Mouse (Mus musculus) kidney, adult 2 months (tissue): ENCODE data around the gene Zap70. TPM values are rescaled to one million over a fixed set of nuclear protein-coding genes. Genes with fewer than 3 reads are reported as not detected.

Experiments
- DNase-seq: peaks from one replicate; pipeline ENCODE4 v3.0.0; 2021
- H3K27ac ChIP-seq: fragments of 200-500 bp; 2 replicates; pipeline ENCODE4 v1.5.1; 2012; ENCODE audit warnings: low read depth, low read length, control low read depth, inconsistent platforms; ENCODE audit not compliant: insufficient read depth
- H3K27me3 ChIP-seq: fragments of 200-500 bp; replicated peaks from 2 replicates; pipeline ENCODE4 v1.6.1; 2012; ENCODE audit warnings: mild to moderate bottlenecking, moderate library complexity, low read length, inconsistent platforms; ENCODE audit not compliant: control insufficient read depth, insufficient read depth
- H3K36me3 ChIP-seq: fragments of 200-500 bp; 2 replicates; pipeline ENCODE4 v1.6.1; 2012; ENCODE audit warnings: mild to moderate bottlenecking, moderate library complexity, low read length, inconsistent platforms; ENCODE audit not compliant: control insufficient read depth, insufficient read depth
- H3K4me1 ChIP-seq: fragments of 200-500 bp; 2 replicates; pipeline ENCODE4 v1.6.1; 2011; ENCODE audit warnings: low read length; ENCODE audit not compliant: control insufficient read depth, insufficient read depth
- H3K4me3 ChIP-seq: fragments of 200-500 bp; 2 replicates; pipeline ENCODE4 v1.5.1; 2011; ENCODE audit warnings: mild to moderate bottlenecking, low read depth, low read length, control low read depth; ENCODE audit not compliant: insufficient read depth
- CTCF ChIP-seq: fragments of 200-500 bp; conservative IDR thresholded peaks from 2 replicates; pipeline ENCODE4 v1.5.1; 2011; ENCODE audit warnings: low read depth, mild to moderate bottlenecking, control low read depth, low read length, moderate library complexity, mixed read lengths; ENCODE audit not compliant: insufficient read depth, insufficient read length
- POLR2A ChIP-seq: fragments of 200-500 bp; IDR thresholded peaks from one replicate; pipeline ENCODE4 v1.6.1; 2011; ENCODE audit warnings: low read depth, low read length, control low read depth
- WGBS: fragments of 180-500 bp; shearing (Covaris S2); methylation state at CpG from one replicate; pipeline ENCODE4 v1.1.7; 2018; 5-methylcytosine and 5-hydroxymethylcytosine counted together
- polyA plus RNA-seq: library from polyadenylated mRNA; depleted of rRNA; stranded (reverse); fragments of >200 nt; gene quantifications from 2 replicates; pipeline ENCODE4 v1.2.3, GENCODE M21; 2012

The Zap70 gene
- polyA plus RNA-seq, 1 experiment = 3.2 TPM

GRCm38 (mm10) chr1:36772198-36772934 lies 10.8 kb downstream of the Zap70 start:
- DNase-seq = no peak
- Histone ChIP-seq H3K4me1 (no peaks in the 10 kb centered on the region), H3K27ac (no peak overlapping the region), H3K4me3 (no peak overlapping the region), H3K27me3 (no peaks in the 10 kb centered on the region), H3K36me3 (no peaks in the 10 kb centered on the region)
- WGBS = 81% methylated on average over 9 of the region's 9 CpGs
- TF ChIP-seq CTCF = no peak
- TF ChIP-seq POLR2A = no peak

GRCm38 (mm10) chr1:36780793-36781192 lies 19.2 kb downstream of the Zap70 start:
- DNase-seq = peak; percentile 64
- 61% methylated on average over 13 of the region's 13 CpGs for WGBS
- Histone ChIP-seq H3K27ac (no peak overlapping the region), H3K4me1 (0 out of 2 replicates have a peak, but pooled peaks cover 3% of the 10 kb centered on the region), H3K27me3 (no peaks in the 10 kb centered on the region), H3K36me3 (no peaks in the 10 kb centered on the region), H3K4me3 (no peak overlapping the region)
- TF ChIP-seq POLR2A (no peak), CTCF (no peak)

GRCm38 (mm10) chr1:36782476-36782875 lies 20.9 kb downstream of the Zap70 start:
- DNase-seq = no peak
- Histone ChIP-seq H3K27ac (no peak overlapping the region), H3K36me3 (no peaks in the 10 kb centered on the region), H3K27me3 (no peaks in the 10 kb centered on the region), H3K4me3 (no peak overlapping the region), H3K4me1 (0 out of 2 replicates have a peak, but pooled peaks cover 3% of the 10 kb centered on the region)
- 70% methylated on average over 11 of the region's 11 CpGs for WGBS
- TF ChIP-seq CTCF = no peak
- TF ChIP-seq POLR2A = no peak

GRCm38 (mm10) chr1:36784365-36785134 lies 23.0 kb downstream of the Zap70 start:
- DNase-seq = peak; percentile 86
- no peak overlapping the region for H3K4me3 ChIP-seq
- TF ChIP-seq CTCF = peak; percentile 84
- no peak for TF ChIP-seq POLR2A

GRCm38 (mm10) chr1:36785238-36785641 lies 23.6 kb downstream of the Zap70 start:
- Histone ChIP-seq H3K4me3 (no peak overlapping the region), H3K36me3 (no peaks in the 10 kb centered on the region), H3K27me3 (no peaks in the 10 kb centered on the region), H3K4me1 (0 out of 2 replicates have a peak, but pooled peaks cover 3% of the 10 kb centered on the region), H3K27ac (no peak overlapping the region)
- TF ChIP-seq CTCF = no peak
- no peak for TF ChIP-seq POLR2A
- 3% methylated on average over 16 of the region's 16 CpGs for WGBS
- DNase-seq = no peak

More at GRCm38 (mm10) chr1:36784365-36785134, 23.0 kb downstream of the Zap70 start:
- Histone ChIP-seq H3K36me3 (no peaks in the 10 kb centered on the region), H3K4me1 (0 out of 2 replicates have a peak, but pooled peaks cover 3% of the 10 kb centered on the region), H3K27me3 (no peaks in the 10 kb centered on the region), H3K27ac (no peak overlapping the region)
- WGBS = 3% methylated on average over 20 of the region's 20 CpGs

- Histone ChIP-seq H3K4me1 (0 out of 2 replicates have a peak, but pooled peaks cover 3% of the 10 kb centered on the region), H3K36me3 (no peaks in the 10 kb centered on the region), H3K4me3 (no peak overlapping the region), H3K27me3 (no peaks in the 10 kb centered on the region), H3K27ac (no peak overlapping the region)
- DNase-seq = no peak
- 94% methylated on average over 7 of the region's 7 CpGs for WGBS
- TF ChIP-seq POLR2A = no peak
- 0 out of 2 replicates have a peak, but pooled peaks have one; percentile 15 for TF ChIP-seq CTCF
Measured at GRCm38 (mm10) chr1:36786377-36786776, 24.8 kb downstream of the Zap70 start.

- 73% methylated on average over 8 of the region's 8 CpGs for WGBS
Measured at GRCm38 (mm10) chr1:36789416-36789815, 27.8 kb downstream of the Zap70 start.

More at GRCm38 (mm10) chr1:36789416-36789815, 27.8 kb downstream of the Zap70 start:
- H3K27ac ChIP-seq = no peak overlapping the region
- H3K36me3 ChIP-seq = no peaks in the 10 kb centered on the region; the same call in none of the 2 replicates
- H3K4me3 ChIP-seq = no peak overlapping the region
- H3K27me3 ChIP-seq = no peaks in the 10 kb centered on the region
- H3K4me1 ChIP-seq = 0 out of 2 replicates have a peak, but pooled peaks cover 3% of the 10 kb centered on the region
- TF ChIP-seq CTCF (no peak), POLR2A (no peak)
- no peak for DNase-seq
